12 mouse cellular contexts compared by ENCODE assay signal in the genomic region with DNA sequence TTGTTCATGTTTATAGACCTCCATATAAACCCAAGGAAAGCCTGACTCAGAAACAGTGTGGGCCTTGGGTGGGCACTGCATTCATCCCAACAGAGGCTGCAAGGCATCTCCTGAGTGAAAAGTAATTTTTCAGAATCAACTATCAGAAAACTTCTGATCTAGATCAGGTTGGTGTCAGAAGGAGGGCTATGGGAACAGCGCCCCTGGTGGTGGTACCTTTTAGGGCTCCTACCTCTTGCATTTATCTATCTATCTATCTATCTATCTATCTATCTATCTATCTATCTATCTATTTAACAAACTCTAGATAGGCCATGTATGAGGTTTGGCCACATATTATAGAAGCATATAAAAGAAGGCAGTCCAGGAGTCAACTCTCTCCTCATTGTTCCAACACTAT. TPM values are rescaled to one million over a fixed set of nuclear protein-coding genes. Genes with fewer than 3 reads are reported as not detected.
DNase-seq lines count a peak whose midpoint lies in the region; ATAC-seq and TF ChIP-seq lines count a peak whose summit lies in the region.
"Had no signal": no experiment of that assay in that cellular context is flagged by ENCODE, and none has a peak within 500 bp of the region (broad histone marks: within the 10 kb centered on the region; RNA-seq: fewer than 3 reads in every experiment).

No protein-coding gene starts in this region.

- H3K4me1 ChIP-seq in kidney, postnatal 0 days (replicated peaks; ENCODE audit: insufficient read depth, low read length): no peaks in the 10 kb centered on the region
- no peaks in the 10 kb centered on the region for H3K4me1 ChIP-seq in kidney, embryonic 16.5 days (ENCODE audit: insufficient read depth, low read length)
- H3K4me1 ChIP-seq: limb, embryonic 13.5 days; stomach, embryonic 15.5 days had no signal

- no peak overlapping the region for H3K9ac ChIP-seq in kidney, postnatal 0 days (ENCODE audit: low read depth, low read length)
- H3K9ac ChIP-seq in kidney, embryonic 16.5 days (replicated peaks; ENCODE audit: low read length): no peak overlapping the region
- H3K9ac ChIP-seq: limb, embryonic 13.5 days; stomach, embryonic 15.5 days had no signal

- H3K36me3 ChIP-seq in kidney, postnatal 0 days (ENCODE audit: insufficient read depth, low read length): no peaks in the 10 kb centered on the region
- no peaks in the 10 kb centered on the region for H3K36me3 ChIP-seq in kidney, embryonic 16.5 days (ENCODE audit: insufficient read depth, low read length)
- H3K36me3 ChIP-seq: limb, embryonic 13.5 days; stomach, embryonic 15.5 days had no signal

- H3K27ac ChIP-seq in kidney, postnatal 0 days: no peak overlapping the region
- H3K27ac ChIP-seq in kidney, embryonic 16.5 days (ENCODE audit: low read length): no peak overlapping the region
- H3K27ac ChIP-seq: limb, embryonic 13.5 days; macrophage; stomach, embryonic 15.5 days had no signal

- H3K4me3 ChIP-seq in kidney, postnatal 0 days (replicated peaks; ENCODE audit: low read depth, low read length): no peak overlapping the region
- no peak overlapping the region for H3K4me3 ChIP-seq in kidney, embryonic 16.5 days (ENCODE audit: low read length)
- H3K4me3 ChIP-seq: limb, embryonic 13.5 days; stomach, embryonic 15.5 days had no signal

- H3K27me3 ChIP-seq in kidney, postnatal 0 days (ENCODE audit: insufficient read depth, low read length): no peaks in the 10 kb centered on the region
- H3K27me3 ChIP-seq in kidney, embryonic 16.5 days (ENCODE audit: insufficient read depth, low read length): no peaks in the 10 kb centered on the region
- H3K27me3 ChIP-seq: limb, embryonic 13.5 days; stomach, embryonic 15.5 days had no signal

- DNase-seq in kidney, postnatal 0 days (ENCODE audit: low spot score): no peak
- peak; percentile 36 for DNase-seq in thymus, postnatal 4 days
- DNase-seq in thymus, postnatal 36 days: no peak
- DNase-seq in ZHBTc4 (ENCODE audit: low read depth, low spot score): peak; percentile 35
- no peak for DNase-seq in right cerebral cortex, postnatal 14 days
- DNase-seq in heart, adult 11 months: no peak
- DNase-seq: adrenal gland, adult 8-10 months had no signal

- H3K4me2 ChIP-seq in kidney, postnatal 0 days (ENCODE audit: low read length): no peak overlapping the region
- no peak overlapping the region for H3K4me2 ChIP-seq in kidney, embryonic 16.5 days (replicated peaks; ENCODE audit: low read depth, low read length)
- H3K4me2 ChIP-seq: limb, embryonic 13.5 days; stomach, embryonic 15.5 days had no signal

- no peaks in the 10 kb centered on the region for H3K9me3 ChIP-seq in kidney, postnatal 0 days (replicated peaks; ENCODE audit: low read length)
- no peaks in the 10 kb centered on the region for H3K9me3 ChIP-seq in kidney, embryonic 16.5 days (ENCODE audit: low read length)
- H3K9me3 ChIP-seq: limb, embryonic 13.5 days; stomach, embryonic 15.5 days had no signal

- WGBS in kidney, postnatal 0 days: 23% methylated on average over 1 of the region's 1 CpGs
- WGBS in kidney, embryonic 16.5 days: 23% methylated on average over 1 of the region's 1 CpGs

- TF ChIP-seq CTCF in kidney, postnatal 0 days (IDR thresholded peaks at IDR 0.05; ENCODE audit: low read depth): peak; percentile 40

- ATAC-seq in kidney, postnatal 0 days (replicated peaks; ENCODE audit: low FRiP score, low read depth): no peak
- ATAC-seq in kidney, embryonic 16.5 days (ENCODE audit: low FRiP score, low TSS enrichment): no peak
- ATAC-seq: forebrain, embryonic 16.5 days had no signal

RNA-seq across cellular contexts. Expression of a gene that starts 21.7 kb away (rescaled TPM):
- 0.99 and 1.6 TPM in 2 replicates for polyA plus RNA-seq in kidney, postnatal 0 days (2015; fragmentation: Nextera tagmentation; extraction: Ambion mirVana)
- 0.24 and 0.29 TPM in 2 replicates for polyA plus RNA-seq in kidney, embryonic 16.5 days (2015; fragmentation: Nextera tagmentation; extraction: Ambion mirVana)

Comparison
In these comparisons a context has a peak if more than half of its experiments do, and no peak if none do; other contexts are left out.
1. DNase-seq: peak in thymus, postnatal 4 days (single experiment) and ZHBTc4 (single experiment); none in kidney, postnatal 0 days (single experiment), thymus, postnatal 36 days (0 of 2), right cerebral cortex, postnatal 14 days (single experiment) and heart, adult 11 months (single experiment).